Mouse (Mus musculus) intestine, postnatal 0 days (tissue): Measurements from ENCODE around the gene Haus6. TPM values are rescaled to one million over a fixed set of nuclear protein-coding genes. Genes with fewer than 3 reads are reported as not detected.

Experiments
- ATAC-seq: fragments of 200-750 bp; cut with Nextera tagmentation; 2 replicates; pipeline ENCODE4 v1.8.0; 2017; ENCODE audit warnings: mild to moderate bottlenecking, moderate TSS enrichment, moderate library complexity
- H3K27ac ChIP-seq: fragments of 300-500 bp; sonication (generic); 2 replicates; pipeline ENCODE4 v1.5.1; 2014; ENCODE audit warnings: mild to moderate bottlenecking, low read depth, low read length, moderate library complexity
- H3K27me3 ChIP-seq: fragments of 300-500 bp; sonication (generic); replicated peaks from 2 replicates; pipeline ENCODE4 v1.6.1; 2014; ENCODE audit warnings: low read length, mixed read lengths; ENCODE audit not compliant: control insufficient read depth, insufficient read depth
- H3K36me3 ChIP-seq: fragments of 300-500 bp; sonication (generic); 2 replicates; pipeline ENCODE4 v1.6.1; 2014; ENCODE audit warnings: mild to moderate bottlenecking, moderate library complexity; ENCODE audit not compliant: control insufficient read depth, insufficient read depth
- H3K4me1 ChIP-seq: fragments of 300-500 bp; sonication (generic); replicated peaks from 2 replicates; pipeline ENCODE4 v1.6.1; 2014; ENCODE audit warnings: antibody characterized with exemption, low read length, mixed read lengths; ENCODE audit not compliant: control insufficient read depth, insufficient read depth
- H3K4me2 ChIP-seq: fragments of 300-500 bp; sonication (generic); replicated peaks from 2 replicates; pipeline ENCODE4 v1.6.1; 2014; ENCODE audit warnings: low read depth, mild to moderate bottlenecking, moderate library complexity
- H3K4me3 ChIP-seq: fragments of 300-500 bp; sonication (generic); 2 replicates; pipeline ENCODE4 v1.5.1; 2014; ENCODE audit warnings: low read depth, low read length
- H3K9ac ChIP-seq: fragments of 300-500 bp; sonication (generic); 2 replicates; pipeline ENCODE4 v1.6.1; 2014; ENCODE audit warnings: mild to moderate bottlenecking, low read depth, low read length
- H3K9me3 ChIP-seq: fragments of 300-500 bp; sonication (generic); 2 replicates; pipeline ENCODE4 v1.6.1; 2016; ENCODE audit warnings: mixed run types; ENCODE audit not compliant: control insufficient read depth
- CTCF ChIP-seq: sonication (generic); IDR thresholded peaks from 2 replicates; pipeline ENCODE4 v1.5.1; 2016; ENCODE audit warnings: low read depth, mild to moderate bottlenecking, control low read depth, antibody characterized with exemption, moderate library complexity
- WGBS: fragments of 180-500 bp; shearing (Covaris S2); extraction: QIAGEN DNeasy Blood & Tissue Kit; methylation state at CpG from one replicate; pipeline ENCODE4 v1.1.7; 2014; 5-methylcytosine and 5-hydroxymethylcytosine counted together
- polyA plus RNA-seq: library from polyadenylated mRNA; unstranded; fragments of >200 nt; fragmentation: Nextera tagmentation; extraction: Ambion mirVana; gene quantifications from 2 replicates; pipeline ENCODE4 v1.2.1, GENCODE M21; 2015

Haus6 gene
- polyA plus RNA-seq, 1 experiment from 2014 or later = 3.1 TPM

GRCm38 (mm10) chr4:86575283-86575983, 36.4 kb downstream of the Haus6 start, which contains the start of gene Rraga:
Rraga (plus strand) TSS chr4:86575668.
- Histone ChIP-seq H3K27ac (peak within 1 kb of the TSS; percentile 95), H3K4me1 (no peaks in the 10 kb centered on the region), H3K9ac (peak within 1 kb of the TSS; percentile 92), H3K4me3 (peak within 1 kb of the TSS; percentile 81), H3K36me3 (no peaks in the 10 kb centered on the region; the same call in none of the 2 replicates), H3K9me3 (no peaks in the 10 kb centered on the region), H3K27me3 (no peaks in the 10 kb centered on the region), H3K4me2 (peak within 1 kb of the TSS; percentile 83)
- peak; percentile 93 for TF ChIP-seq CTCF
- under 1% methylated on average over 53 of the region's 53 CpGs for WGBS
- ATAC-seq = peak; percentile 98

- 13% methylated on average over 6 of the region's 6 CpGs for WGBS
- H3K36me3 ChIP-seq = no peaks in the 10 kb centered on the region; the same call in none of the 2 replicates
- no peaks in the 10 kb centered on the region for H3K9me3 ChIP-seq
- no peaks in the 10 kb centered on the region for H3K4me1 ChIP-seq
- TF ChIP-seq CTCF = no peak
- H3K4me3 ChIP-seq = peak overlapping the region; percentile 81
- peak overlapping the region; percentile 83 for H3K4me2 ChIP-seq
- peak overlapping the region; percentile 92 for H3K9ac ChIP-seq
- peak overlapping the region; percentile 95 for H3K27ac ChIP-seq
- no peaks in the 10 kb centered on the region for H3K27me3 ChIP-seq
- ATAC-seq = no peak
Observed at GRCm38 (mm10) chr4:86574939-86575282, 36.9 kb downstream of the Haus6 start.

GRCm38 (mm10) chr4:86561061-86561460, 50.8 kb downstream of the Haus6 start:
- Histone ChIP-seq H3K9me3 (no peaks in the 10 kb centered on the region), H3K9ac (no peak overlapping the region), H3K27ac (no peak overlapping the region), H3K27me3 (no peaks in the 10 kb centered on the region), H3K4me3 (no peak overlapping the region), H3K36me3 (no peaks in the 10 kb centered on the region), H3K4me1 (no peaks in the 10 kb centered on the region), H3K4me2 (no peak overlapping the region)
- 93% methylated on average over 3 of the region's 3 CpGs for WGBS
- no peak for ATAC-seq
- no peak for TF ChIP-seq CTCF

GRCm38 (mm10) chr4:86559006-86559405, 52.8 kb downstream of the Haus6 start:
- no peak for ATAC-seq
- Histone ChIP-seq H3K9ac (no peak overlapping the region), H3K9me3 (no peaks in the 10 kb centered on the region), H3K4me2 (no peak overlapping the region), H3K27me3 (no peaks in the 10 kb centered on the region), H3K4me1 (no peaks in the 10 kb centered on the region), H3K27ac (no peak overlapping the region), H3K4me3 (no peak overlapping the region), H3K36me3 (no peaks in the 10 kb centered on the region)
- TF ChIP-seq CTCF = no peak
- WGBS = 54% methylated on average over 4 of the region's 4 CpGs

- Histone ChIP-seq H3K4me3 (no peak within 1 kb of the TSS), H3K9ac (no peak within 1 kb of the TSS), H3K36me3 (no peaks in the 10 kb centered on the region), H3K4me2 (no peak within 1 kb of the TSS), H3K27ac (no peak within 1 kb of the TSS), H3K4me1 (no peaks in the 10 kb centered on the region), H3K9me3 (no peaks in the 10 kb centered on the region), H3K27me3 (no peaks in the 10 kb centered on the region)
- 95% methylated on average over 7 of the region's 7 CpGs for WGBS
- no peak for ATAC-seq
- no peak for TF ChIP-seq CTCF
Observed at GRCm38 (mm10) chr4:86558228-86558627, 53.6 kb downstream of the Haus6 start, which contains the start of gene Saxo1. Saxo1 (minus strand) TSS chr4:86558328.

- no peaks in the 10 kb centered on the region for H3K4me1 ChIP-seq
- no peak for ATAC-seq
Observed at GRCm38 (mm10) chr4:86557371-86557770, 54.5 kb downstream of the Haus6 start.

More at GRCm38 (mm10) chr4:86557371-86557770, 54.5 kb downstream of the Haus6 start:
- Histone ChIP-seq H3K9me3 (no peaks in the 10 kb centered on the region), H3K27me3 (no peaks in the 10 kb centered on the region), H3K36me3 (no peaks in the 10 kb centered on the region), H3K4me2 (no peak overlapping the region), H3K9ac (no peak overlapping the region), H3K27ac (no peak overlapping the region), H3K4me3 (no peak overlapping the region)
- WGBS = 72% methylated on average over 7 of the region's 7 CpGs
- no peak for TF ChIP-seq CTCF
